Mouse (Mus musculus): ENCODE data around the gene Cox19. TPM values are rescaled to one million over a fixed set of nuclear protein-coding genes. Genes with fewer than 3 reads are reported as not detected.
A peak's percentile ranks its signal among the peaks of the same experiment; 100 is the strongest.

The Cox19 gene
- polyA plus RNA-seq, 1 experiment: 39.3 TPM

DNA sequence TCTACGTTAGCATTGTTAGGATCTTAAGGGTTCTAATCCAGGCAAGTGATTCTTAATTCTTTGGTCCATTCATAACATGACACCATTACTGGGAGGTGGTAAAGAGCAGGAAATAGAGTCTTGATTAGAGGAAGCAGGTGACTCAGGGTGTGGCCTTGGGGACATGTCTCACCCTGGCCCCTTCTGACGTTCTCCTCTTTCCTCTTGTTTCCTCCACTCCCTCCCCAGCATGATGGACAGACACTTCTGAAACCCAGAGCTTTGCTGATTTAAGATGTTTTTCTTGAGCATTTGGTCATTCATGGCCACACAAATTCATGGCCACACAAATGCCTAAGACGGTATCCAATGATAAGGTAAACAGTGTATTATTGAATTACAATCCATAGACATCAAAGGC lies 41.3 kb downstream of the Cox19 start:
- 57% methylated on average over 3 of the region's 3 CpGs for WGBS
- H3K27ac ChIP-seq (ENCODE audit: control insufficient read depth, insufficient read depth, low read depth, low read length, poor library complexity): no peak overlapping the region
- peaks cover 3% of the 10 kb centered on the region; the same call in 1 of the 2 replicates for H3K4me1 ChIP-seq (ENCODE audit: control insufficient read depth, insufficient read depth, low read length)
- H3K4me3 ChIP-seq (replicated peaks; ENCODE audit: control insufficient read depth, low read depth, low read length): no peak overlapping the region
- TF ChIP-seq POLR2A (IDR thresholded peaks at IDR 0.05; ENCODE audit: borderline replicate concordance, control insufficient read depth, low read depth, low read length) (no peak), CTCF (IDR thresholded peaks at IDR 0.05; ENCODE audit: control insufficient read depth, insufficient read depth, low read length) (no peak)

DNA sequence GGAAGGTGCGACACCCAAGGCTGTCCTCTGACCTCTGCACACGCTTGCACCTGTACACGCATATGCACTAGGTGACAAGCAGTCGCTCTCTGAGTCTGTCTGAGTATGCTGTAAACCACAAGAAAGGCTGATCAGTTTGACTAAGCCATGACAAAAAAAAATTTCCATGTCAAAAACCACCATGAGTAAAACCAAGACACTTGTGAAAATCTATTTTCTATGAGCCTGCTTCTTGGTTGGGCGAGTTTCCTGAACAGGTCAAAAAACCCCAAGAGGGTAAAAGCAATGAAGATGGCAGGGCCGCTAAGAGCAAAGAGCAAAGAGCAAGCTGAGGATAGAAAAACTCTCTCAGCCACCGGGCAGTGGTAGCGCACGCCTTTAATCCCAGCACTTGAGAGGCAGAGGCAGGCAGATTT lies 47.6 kb downstream of the Cox19 start:
- 66% methylated on average over 9 of the region's 9 CpGs for WGBS
- Histone ChIP-seq H3K4me3 (replicated peaks; ENCODE audit: control insufficient read depth, low read depth, low read length) (no peak overlapping the region), H3K4me1 (ENCODE audit: control insufficient read depth, insufficient read depth, low read length) (peaks cover 5% of the 10 kb centered on the region), H3K27ac (ENCODE audit: control insufficient read depth, insufficient read depth, low read depth, low read length, poor library complexity) (peak overlapping the region; percentile 28; the same call in 1 of the 2 replicates)
- no peak for TF ChIP-seq CTCF (IDR thresholded peaks at IDR 0.05; ENCODE audit: control insufficient read depth, insufficient read depth, low read length)
- TF ChIP-seq POLR2A (IDR thresholded peaks at IDR 0.05; ENCODE audit: borderline replicate concordance, control insufficient read depth, low read depth, low read length): no peak

DNA sequence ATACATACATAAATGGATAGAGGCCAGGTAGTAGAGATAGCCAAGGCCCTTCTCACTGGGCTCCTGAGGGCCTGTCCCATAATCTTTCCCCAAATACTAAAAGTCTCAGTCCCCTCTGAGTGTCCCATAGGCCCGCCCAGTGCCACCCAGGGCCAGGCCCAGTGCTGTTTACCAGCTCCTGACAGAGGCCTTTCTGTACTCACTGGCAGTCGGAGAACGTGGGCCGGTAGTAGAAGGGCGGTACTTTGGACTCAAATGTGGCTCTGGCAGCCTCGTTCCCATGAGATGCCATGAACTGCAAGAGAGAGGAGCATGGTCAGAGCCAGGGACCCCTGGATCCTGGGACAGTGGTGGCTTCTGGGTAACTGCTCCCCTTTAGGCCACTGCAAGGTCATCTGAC lies 49.1 kb downstream of the Cox19 start:
- no peak overlapping the region for H3K4me3 ChIP-seq (replicated peaks; ENCODE audit: control insufficient read depth, low read depth, low read length)
- H3K27ac ChIP-seq (ENCODE audit: control insufficient read depth, insufficient read depth, low read depth, low read length, poor library complexity): no peak overlapping the region
- no peak for TF ChIP-seq CTCF (IDR thresholded peaks at IDR 0.05; ENCODE audit: control insufficient read depth, insufficient read depth, low read length)
- no peak for TF ChIP-seq POLR2A (IDR thresholded peaks at IDR 0.05; ENCODE audit: borderline replicate concordance, control insufficient read depth, low read depth, low read length)
- WGBS: 86% methylated on average over 6 of the region's 6 CpGs
- H3K4me1 ChIP-seq (ENCODE audit: control insufficient read depth, insufficient read depth, low read length): peaks cover 10% of the 10 kb centered on the region

DNA sequence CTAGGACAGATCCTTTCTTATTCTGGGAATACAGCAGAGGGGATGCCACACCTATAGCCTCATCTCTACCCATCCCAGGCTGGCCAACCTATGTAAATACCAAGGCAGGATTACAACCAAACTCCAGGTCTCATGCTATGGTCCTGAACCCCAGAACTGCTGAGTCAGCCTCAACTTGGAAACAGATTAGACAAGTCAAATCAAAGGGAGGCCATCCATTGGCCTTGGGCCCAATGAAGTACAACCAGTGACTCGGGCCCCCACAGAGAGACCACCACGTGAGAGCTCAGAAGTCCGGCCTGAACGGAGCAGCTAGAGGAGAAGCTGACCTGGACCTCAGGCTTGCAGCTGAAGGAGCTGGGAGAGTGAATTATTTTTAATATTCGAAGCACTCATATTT lies 53.5 kb downstream of the Cox19 start:
- WGBS: 68% methylated on average over 5 of the region's 5 CpGs
- TF ChIP-seq CTCF (IDR thresholded peaks at IDR 0.05; ENCODE audit: control insufficient read depth, insufficient read depth, low read length) (no peak), POLR2A (IDR thresholded peaks at IDR 0.05; ENCODE audit: borderline replicate concordance, control insufficient read depth, low read depth, low read length) (no peak)
- no peak overlapping the region for H3K4me3 ChIP-seq (replicated peaks; ENCODE audit: control insufficient read depth, low read depth, low read length)
- H3K27ac ChIP-seq (ENCODE audit: control insufficient read depth, insufficient read depth, low read depth, low read length, poor library complexity): no peak overlapping the region
- peaks cover 9% of the 10 kb centered on the region for H3K4me1 ChIP-seq (ENCODE audit: control insufficient read depth, insufficient read depth, low read length)

DNA sequence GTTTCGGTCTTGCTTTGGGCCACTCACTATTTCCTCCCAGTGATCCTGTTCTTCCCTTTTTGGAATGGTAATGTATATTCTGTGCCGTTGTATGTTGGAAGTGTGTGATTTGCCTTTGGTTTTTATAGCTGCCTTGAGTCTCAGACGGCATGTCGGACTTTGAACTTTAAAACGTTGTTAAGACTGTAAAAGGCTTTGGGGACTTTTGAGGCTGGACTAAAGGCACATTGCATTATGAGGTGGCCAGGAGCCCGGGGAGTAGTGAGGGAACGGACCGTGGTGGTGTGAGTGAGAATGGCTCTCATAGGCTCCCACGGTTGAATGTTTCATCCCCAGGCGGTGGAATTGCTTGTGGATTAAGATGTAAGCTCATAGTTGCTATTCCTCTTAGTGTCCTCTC lies 54.1 kb downstream of the Cox19 start:
- H3K4me3 ChIP-seq (replicated peaks; ENCODE audit: control insufficient read depth, low read depth, low read length): no peak overlapping the region
- TF ChIP-seq CTCF (IDR thresholded peaks at IDR 0.05; ENCODE audit: control insufficient read depth, insufficient read depth, low read length): no peak
- TF ChIP-seq POLR2A (IDR thresholded peaks at IDR 0.05; ENCODE audit: borderline replicate concordance, control insufficient read depth, low read depth, low read length): no peak
- H3K27ac ChIP-seq (ENCODE audit: control insufficient read depth, insufficient read depth, low read depth, low read length, poor library complexity): no peak overlapping the region
- peaks cover 9% of the 10 kb centered on the region for H3K4me1 ChIP-seq (ENCODE audit: control insufficient read depth, insufficient read depth, low read length)
- 86% methylated on average over 10 of the region's 10 CpGs for WGBS

DNA sequence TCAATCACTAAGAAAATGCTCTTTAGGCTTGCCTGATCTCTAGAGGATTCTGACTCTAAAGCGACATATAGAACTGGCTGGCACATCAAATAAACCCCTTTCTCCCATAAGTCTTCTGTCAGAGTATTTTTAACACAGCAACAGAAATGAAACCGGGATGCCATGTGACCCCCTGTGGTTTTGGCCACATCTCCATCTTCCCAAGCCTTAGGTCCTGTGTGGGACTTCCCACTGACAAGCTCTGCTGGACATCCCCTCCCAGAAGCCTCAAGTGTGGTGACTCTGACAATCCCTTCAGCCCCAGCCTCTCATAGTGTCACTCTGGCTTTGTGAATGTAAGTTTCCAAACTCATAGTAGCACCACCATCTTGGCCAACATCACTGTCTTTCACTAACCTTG lies 57.1 kb downstream of the Cox19 start:
- Histone ChIP-seq H3K4me1 (ENCODE audit: control insufficient read depth, insufficient read depth, low read length) (peaks cover 9% of the 10 kb centered on the region), H3K27ac (ENCODE audit: control insufficient read depth, insufficient read depth, low read depth, low read length, poor library complexity) (no peak overlapping the region; the same call in 1 of the 2 replicates), H3K4me3 (replicated peaks; ENCODE audit: control insufficient read depth, low read depth, low read length) (no peak overlapping the region)
- 39% methylated on average over 2 of the region's 2 CpGs for WGBS
- TF ChIP-seq CTCF (IDR thresholded peaks at IDR 0.05; ENCODE audit: control insufficient read depth, insufficient read depth, low read length) (no peak), POLR2A (IDR thresholded peaks at IDR 0.05; ENCODE audit: borderline replicate concordance, control insufficient read depth, low read depth, low read length) (no peak)

DNA sequence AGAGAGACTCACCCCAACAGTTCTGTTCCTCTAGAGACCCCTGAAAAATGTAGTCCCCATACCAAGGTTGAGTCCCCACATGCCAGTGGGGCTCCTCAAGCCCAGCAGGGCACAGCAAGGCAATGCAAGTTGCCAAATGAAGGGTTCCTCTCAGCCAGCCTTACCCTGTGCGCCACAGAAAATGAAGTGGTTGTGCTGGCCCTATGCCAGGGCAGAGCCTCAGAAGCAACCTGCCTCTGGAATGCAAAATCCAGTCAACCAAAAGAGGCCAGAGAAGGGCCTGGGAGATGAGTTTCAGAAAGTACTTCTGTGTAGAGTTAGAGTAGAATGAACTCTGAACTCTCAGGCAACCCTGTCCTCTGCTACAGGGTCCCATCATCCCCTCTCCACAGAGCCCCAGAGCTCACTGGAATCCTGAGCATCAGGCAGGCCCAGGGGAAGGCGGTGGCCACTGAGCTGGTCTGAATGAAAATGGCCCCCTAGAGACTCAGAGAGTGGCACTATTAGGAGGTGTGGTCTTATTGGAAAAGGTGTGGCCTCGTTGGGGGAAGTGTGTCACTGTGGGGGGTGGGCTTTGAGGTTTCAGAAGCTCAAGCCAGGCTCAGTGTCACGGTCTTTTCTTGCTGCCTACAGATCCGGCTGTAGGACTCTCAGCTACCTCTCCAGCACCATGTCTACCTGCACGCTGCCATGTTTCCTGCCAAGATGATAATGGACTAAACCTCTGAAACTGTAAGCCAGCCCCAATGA lies 59.2 kb downstream of the Cox19 start:
- 75% methylated on average over 6 of the region's 6 CpGs for WGBS
- H3K27ac ChIP-seq (ENCODE audit: control insufficient read depth, insufficient read depth, low read depth, low read length, poor library complexity): no peak overlapping the region
- H3K4me3 ChIP-seq (replicated peaks; ENCODE audit: control insufficient read depth, low read depth, low read length): no peak overlapping the region
- H3K4me1 ChIP-seq (ENCODE audit: control insufficient read depth, insufficient read depth, low read length): peaks cover 5% of the 10 kb centered on the region; the same call in 1 of the 2 replicates
- TF ChIP-seq POLR2A (IDR thresholded peaks at IDR 0.05; ENCODE audit: borderline replicate concordance, control insufficient read depth, low read depth, low read length) (no peak), CTCF (IDR thresholded peaks at IDR 0.05; ENCODE audit: control insufficient read depth, insufficient read depth, low read length) (no peak)

DNA sequence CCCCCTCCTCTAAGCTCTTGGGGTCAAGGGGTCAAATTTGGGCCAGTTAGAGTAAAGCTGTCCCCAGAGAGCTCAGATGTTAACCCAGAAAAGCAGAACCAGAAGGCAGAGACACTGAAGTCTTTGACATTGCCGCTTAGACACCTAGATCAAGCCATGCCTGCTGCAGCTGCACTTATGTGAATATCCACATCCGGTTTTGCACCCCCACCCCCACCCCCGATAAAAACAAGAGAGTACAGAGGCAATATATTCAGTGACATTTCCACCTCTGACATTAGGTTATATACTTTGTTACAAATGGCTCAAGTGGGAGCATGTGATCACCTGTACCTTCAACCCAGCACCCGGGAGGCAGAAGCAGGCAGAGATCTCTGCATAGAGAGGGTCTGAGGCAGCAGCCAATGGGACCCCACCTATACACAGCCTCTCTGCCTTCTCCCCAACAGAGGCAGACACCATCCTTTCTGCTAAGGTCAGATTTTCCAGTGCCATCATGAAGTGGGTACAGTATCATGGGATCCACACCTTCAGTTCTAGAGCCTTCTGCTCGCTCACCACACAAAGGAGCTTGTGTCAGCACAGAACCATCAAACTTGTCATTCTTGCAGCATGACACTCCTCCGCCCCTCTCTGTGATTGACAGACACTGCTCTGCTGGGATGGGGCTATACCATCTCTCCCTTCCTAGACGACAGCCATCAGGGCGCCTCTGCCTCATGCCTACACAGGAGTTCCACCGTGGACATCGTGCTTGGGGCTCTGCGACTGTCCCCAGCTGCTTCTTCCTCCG lies 60.6 kb downstream of the Cox19 start:
- Histone ChIP-seq H3K27ac (ENCODE audit: control insufficient read depth, insufficient read depth, low read depth, low read length, poor library complexity) (peak overlapping the region; percentile 9; the same call in 1 of the 2 replicates), H3K4me3 (replicated peaks; ENCODE audit: control insufficient read depth, low read depth, low read length) (no peak overlapping the region), H3K4me1 (ENCODE audit: control insufficient read depth, insufficient read depth, low read length) (peaks cover 15% of the 10 kb centered on the region)
- 74% methylated on average over 12 of the region's 12 CpGs for WGBS
- no peak for TF ChIP-seq POLR2A (IDR thresholded peaks at IDR 0.05; ENCODE audit: borderline replicate concordance, control insufficient read depth, low read depth, low read length)
- no peak for TF ChIP-seq CTCF (IDR thresholded peaks at IDR 0.05; ENCODE audit: control insufficient read depth, insufficient read depth, low read length)
